8 mouse cellular contexts compared by ENCODE assay signal in the genomic region with DNA sequence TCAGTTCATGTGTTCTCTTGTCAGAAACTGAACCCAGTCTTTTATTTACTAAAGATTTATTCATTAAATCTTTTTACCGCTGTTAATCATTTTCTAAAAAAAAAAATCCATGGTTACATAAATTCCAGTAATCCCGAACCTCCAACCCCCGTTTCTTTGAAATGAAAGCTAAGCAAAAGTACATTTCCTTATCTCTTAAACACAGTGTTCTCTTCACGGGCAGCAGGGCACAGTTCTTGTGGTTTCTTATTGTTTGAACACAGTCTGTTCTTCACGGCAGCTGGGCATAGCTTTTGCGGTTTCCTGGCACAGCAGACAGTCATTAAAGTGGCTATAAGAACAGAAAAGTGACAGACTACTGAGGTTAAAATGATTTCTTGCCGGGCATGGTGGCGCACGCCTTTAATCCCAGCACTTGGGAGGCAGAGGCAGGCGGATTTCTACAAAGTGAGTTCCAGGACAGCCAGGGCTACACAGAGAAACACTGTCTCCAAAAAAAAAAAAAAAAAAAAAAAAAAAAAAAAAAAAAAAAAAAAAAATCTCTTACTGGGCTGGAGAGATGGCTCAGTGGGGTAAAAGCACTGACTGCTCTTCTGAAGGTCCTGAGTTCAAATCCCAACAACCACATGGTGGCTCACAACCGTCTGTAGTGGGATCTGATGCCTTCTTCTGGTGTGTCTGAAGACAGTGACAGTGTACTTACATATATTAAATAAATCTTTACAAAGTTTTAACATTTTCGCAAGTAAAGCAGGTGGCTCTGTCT. TPM values are rescaled to one million over a fixed set of nuclear protein-coding genes. Genes with fewer than 3 reads are reported as not detected.
DNase-seq lines count a peak whose midpoint lies in the region; ATAC-seq and TF ChIP-seq lines count a peak whose summit lies in the region.
"Not testable (repeated sequence)": the region's sequence is repeated elsewhere in the genome, so short reads cannot be mapped to it uniquely, and the experiment has no call there.

No protein-coding gene starts in this region.

- peak overlapping the region; percentile 64 for H3K4me2 ChIP-seq in limb, embryonic 13.5 days (replicated peaks)

- not testable (repeated sequence) for H3K9me3 ChIP-seq in G1E (replicated peaks); limb, embryonic 13.5 days

- 65% methylated on average over 12 of the region's 12 CpGs for WGBS in limb, embryonic 13.5 days
- WGBS in macrophage (ENCODE audit: missing documents): 15% methylated on average over 12 of the region's 12 CpGs
- 37% methylated on average over 12 of the region's 12 CpGs for WGBS in olfactory bulb, adult 2 months

- H3K79me2 ChIP-seq in macrophage (ENCODE audit: inconsistent target): peaks cover 47% of the 10 kb centered on the region; the same call in 1 of the 2 replicates

- not testable (repeated sequence) for H3K27ac ChIP-seq in limb, embryonic 13.5 days; olfactory bulb, adult 2 months (ENCODE audit: insufficient read depth, low read depth, low read length)
- H3K27ac ChIP-seq in macrophage: peak overlapping the region; percentile 55

- peak; percentile 72 for ATAC-seq in G1E (ENCODE audit: extremely low read depth, insufficient number of reproducible peaks, low FRiP score, poor library complexity, severe bottlenecking)
- ATAC-seq in granulocyte monocyte progenitor cell, adult 5-6 weeks (replicated peaks; ENCODE audit: poor library complexity, severe bottlenecking): peak; percentile 47
- peak; percentile 64 for ATAC-seq in inflammation-experienced regulatory T-cells, adult 6 months
- ATAC-seq in limb, embryonic 13.5 days (ENCODE audit: low FRiP score, low read depth): not testable (repeated sequence)

- H3K9ac ChIP-seq in limb, embryonic 13.5 days: peak overlapping the region; percentile 91

- not testable (repeated sequence) for TF ChIP-seq CTCF in G1E (IDR thresholded peaks at IDR 0.05; ENCODE audit: low read depth, low read length); olfactory bulb, adult 2 months (IDR thresholded peaks at IDR 0.05; ENCODE audit: insufficient read depth, low read depth, low read length)

- H3K4me1 ChIP-seq in G1E (ENCODE audit: insufficient read depth, low read depth, low read length): peaks cover 75% of the 10 kb centered on the region
- peaks cover 20% of the 10 kb centered on the region for H3K4me1 ChIP-seq in limb, embryonic 13.5 days
- H3K4me1 ChIP-seq in olfactory bulb, adult 2 months (ENCODE audit: control insufficient read depth, insufficient read depth, low read length): not testable (repeated sequence)

- not testable (repeated sequence) for TF ChIP-seq POLR2A in olfactory bulb, adult 2 months (IDR thresholded peaks at IDR 0.05; ENCODE audit: insufficient read depth, low read depth, low read length)

- H3K36me3 ChIP-seq in G1E (replicated peaks); limb, embryonic 13.5 days; macrophage (ENCODE audit: inconsistent target): not testable (repeated sequence)

- H3K4me3 ChIP-seq in G1E (ENCODE audit: low read depth, low read length) (peak overlapping the region; percentile 86), macrophage (ENCODE audit: inconsistent target) (peak overlapping the region; percentile 49)
- H3K4me3 ChIP-seq in limb, embryonic 13.5 days: peak overlapping the region; percentile 79
- peak overlapping the region; percentile 60 for H3K4me3 ChIP-seq in olfactory bulb, adult 2 months (ENCODE audit: insufficient read depth, low read depth, low read length)

- DNase-seq in G1E (ENCODE audit: low spot score): peak; percentile 63
- peak; percentile 14 for DNase-seq in cerebellum, adult 8-10 months
- peak; percentile 51 for DNase-seq in thymus, postnatal 4 days

- not testable (repeated sequence) for H3K27me3 ChIP-seq in G1E (ENCODE audit: insufficient read depth, low read length); limb, embryonic 13.5 days

RNA-seq across cellular contexts. Expression of gene Zfp1, which starts 1.3 kb away (rescaled TPM):
- 16.1 and 21.1 TPM in 2 replicates for total RNA-seq in G1E (2014; fragmentation: Nextera tagmentation)
- total RNA-seq in G1E (2017): 10.9 and 11.8 TPM in 2 replicates
- 7.1 and 7.3 TPM in 2 replicates for polyA plus RNA-seq in G1E (2012)
- 14.9 and 23.6 TPM in 2 replicates for total RNA-seq in granulocyte monocyte progenitor cell, adult 5-6 weeks (2014; fragmentation: Nextera tagmentation)
- 10.9 and 11.2 TPM in 2 replicates for total RNA-seq in granulocyte monocyte progenitor cell, adult 5-6 weeks (2017)
- polyA plus RNA-seq in inflammation-experienced regulatory T-cells, adult 6 months (2017; shearing (Covaris generic)): 10 to 100 TPM; 15.6 to 46.2 (median 33.0) TPM
- 27.5 and 29.6 TPM in 2 replicates for polyA plus RNA-seq in limb, embryonic 13.5 days (2015; fragmentation: Nextera tagmentation; extraction: Ambion mirVana)
- total RNA-seq in macrophage (2018; cell fraction: chromatin; rRNA removed): 10 to 100 TPM in 21 of 26 experiments, 1 to 10 TPM in 5; 6.6 to 22.8 (median 16.6) TPM
- total RNA-seq in macrophage (2018; cell fraction: cytosol; rRNA removed): 1 to 10 TPM; 2.5 to 8.2 (median 5.0) TPM
- total RNA-seq in macrophage (2018; cell fraction: nucleus; rRNA removed): 10 to 100 TPM in 16 of 26 experiments, 1 to 10 TPM in 10; 4.6 to 32.3 (median 11.4) TPM
- 6.6 to 13.8 TPM (median 6.9 TPM) in 3 replicates for polyA plus RNA-seq in macrophage (2018)
- not detected in 2 replicates for polyA plus RNA-seq in olfactory bulb, adult 2 months (2012; ENCODE audit: insufficient read depth, insufficient read length, low replicate concordance, missing spikeins)

RNA-seq across cellular contexts. Expression of gene Ldhd, which starts 14.3 kb away (rescaled TPM):
- not detected in 2 replicates for total RNA-seq in G1E (2014; fragmentation: Nextera tagmentation)
- 0.12 and 0.16 TPM in 2 replicates for total RNA-seq in G1E (2017)
- polyA plus RNA-seq in G1E (2012): not detected in 2 replicates
- total RNA-seq in granulocyte monocyte progenitor cell, adult 5-6 weeks (2014; fragmentation: Nextera tagmentation): not detected in 2 replicates
- not detected in 2 replicates for total RNA-seq in granulocyte monocyte progenitor cell, adult 5-6 weeks (2017)
- 1 to 10 TPM in 1 of 3 experiments, under 1 TPM in 2; 0.36 to 1.2 (median 0.95) TPM for polyA plus RNA-seq in inflammation-experienced regulatory T-cells, adult 6 months (2017; shearing (Covaris generic))
- polyA plus RNA-seq in limb, embryonic 13.5 days (2015; fragmentation: Nextera tagmentation; extraction: Ambion mirVana): 0.22 and 0.41 TPM in 2 replicates
- total RNA-seq in macrophage (2018; cell fraction: chromatin; rRNA removed): 1 to 10 TPM in 24 of 26 experiments, under 1 TPM in 2; 0.67 to 3.8 (median 1.9) TPM
- under 1 TPM; 0.40 to 0.91 (median 0.64) TPM for total RNA-seq in macrophage (2018; cell fraction: cytosol; rRNA removed)
- 1 to 10 TPM in 22 of 26 experiments, under 1 TPM in 4; 0.55 to 2.4 (median 1.4) TPM for total RNA-seq in macrophage (2018; cell fraction: nucleus; rRNA removed)
- 0.40 to 1.2 TPM (median 0.82 TPM) in 3 replicates for polyA plus RNA-seq in macrophage (2018)
- not detected in 2 replicates for polyA plus RNA-seq in olfactory bulb, adult 2 months (2012; ENCODE audit: insufficient read depth, insufficient read length, low replicate concordance, missing spikeins)

RNA-seq across cellular contexts. Expression of gene Ctrb1, which starts 46.3 kb away (rescaled TPM):
- not detected in 2 replicates for total RNA-seq in G1E (2014; fragmentation: Nextera tagmentation)
- total RNA-seq in G1E (2017): not detected in 2 replicates
- not detected in 2 replicates for polyA plus RNA-seq in G1E (2012)
- total RNA-seq in granulocyte monocyte progenitor cell, adult 5-6 weeks (2014; fragmentation: Nextera tagmentation): not detected in 2 replicates
- not detected in 2 replicates for total RNA-seq in granulocyte monocyte progenitor cell, adult 5-6 weeks (2017)
- not detected for polyA plus RNA-seq in inflammation-experienced regulatory T-cells, adult 6 months (2017; shearing (Covaris generic))
- 0.89 and 3.1 TPM in 2 replicates for polyA plus RNA-seq in limb, embryonic 13.5 days (2015; fragmentation: Nextera tagmentation; extraction: Ambion mirVana)
- total RNA-seq in macrophage (2018; cell fraction: chromatin; rRNA removed): not detected
- not detected for total RNA-seq in macrophage (2018; cell fraction: cytosol; rRNA removed)
- total RNA-seq in macrophage (2018; cell fraction: nucleus; rRNA removed): not detected
- not detected in 3 replicates for polyA plus RNA-seq in macrophage (2018)
- not detected in 2 replicates for polyA plus RNA-seq in olfactory bulb, adult 2 months (2012; ENCODE audit: insufficient read depth, insufficient read length, low replicate concordance, missing spikeins)
